Mouse (Mus musculus) neutrophil, adult 59 days (primary cell): Measurements from ENCODE around the gene BC016579. TPM values are rescaled to one million over a fixed set of nuclear protein-coding genes. Genes with fewer than 3 reads are reported as not detected.

ENCODE experiments used
- total RNA-seq, 2 experiments: library from RNA; stranded (reverse); gene quantifications; 1 replicate in 1 of 2; 2 replicates in 1 of 2; pipeline ENCODE4 v1.2.4; 2023

The BC016579 gene
- not detected for total RNA-seq

GRCm38 (mm10) chr16:45653934-45654332, at the start of gene BC016579:
Gene BC016579 (minus strand): TSS chr16:45654068.

GRCm38 (mm10) chr16:45693558-45693957, 39.7 kb upstream of the BC016579 start, which contains the start of gene Tmprss7:
Gene Tmprss7 (minus strand): TSS chr16:45693658.

GRCm38 (mm10) chr16:45610267-45610666, 43.6 kb downstream of the BC016579 start, which contains the start of gene Gcsam:
Gene Gcsam (plus strand): TSS chr16:45610380.

Other genes with a start within 250 kb of the BC016579 start
- not detected for gene Cd200, start 245.0 kb downstream of the BC016579 start, total RNA-seq
- not detected for gene Gm609, start 161.1 kb downstream of the BC016579 start, total RNA-seq
- not detected for gene Gm17783, start 122.0 kb downstream of the BC016579 start, total RNA-seq
- not detected for gene Slc9c1, start 118.8 kb downstream of the BC016579 start, total RNA-seq
- gene Gcsam, start 43.7 kb downstream of the BC016579 start, total RNA-seq, result under 1 TPM; 0.20 to 0.35 TPM
- not detected for gene Tmprss7, start 39.6 kb upstream of the BC016579 start, total RNA-seq
- under 1 TPM in 1 of 2 experiments, not detected in 1; 0.58 TPM for gene Tagln3, start 70.5 kb upstream of the BC016579 start, total RNA-seq
- gene Abhd10, start 88.9 kb upstream of the BC016579 start, total RNA-seq, result 10 to 100 TPM; 20.8 to 21.4 TPM